Mouse (Mus musculus) ES-Bruce4 (cell line): ENCODE measurements at regions not wholly inside any gene's neighbourhood (a gene's known extent, or its start where the extent isn't known, plus 50 kb on each side); places are given as distances from the start of the nearest gene placed in this dataset.

ENCODE experiments used
- H3K27ac ChIP-seq: 2 replicates; pipeline ENCODE4 v1.5.1; 2012; ENCODE audit warnings: low read length, inconsistent platforms; ENCODE audit not compliant: insufficient read depth
- H3K27me3 ChIP-seq: 2 replicates; pipeline ENCODE4 v1.6.1; 2012; ENCODE audit warnings: mild to moderate bottlenecking, low read length, inconsistent platforms; ENCODE audit not compliant: control insufficient read depth, poor library complexity, insufficient read depth, severe bottlenecking
- H3K36me3 ChIP-seq: 2 replicates; pipeline ENCODE4 v1.6.1; 2012; ENCODE audit warnings: inconsistent platforms, mild to moderate bottlenecking, low read length, moderate library complexity; ENCODE audit not compliant: control insufficient read depth, poor library complexity, insufficient read depth, severe bottlenecking
- H3K4me1 ChIP-seq: one replicate; pipeline ENCODE4 v1.8.1; 2011; ENCODE audit warnings: low read length; ENCODE audit not compliant: control insufficient read depth, insufficient read depth
- H3K4me3 ChIP-seq: 2 replicates; pipeline ENCODE4 v1.5.1; 2011; ENCODE audit warnings: low read depth, mild to moderate bottlenecking, low read length
- H3K9ac ChIP-seq: 2 replicates; pipeline ENCODE4 v1.6.1; 2012; ENCODE audit warnings: low read depth, mild to moderate bottlenecking, inconsistent platforms; ENCODE audit not compliant: poor library complexity, severe bottlenecking
- H3K9me3 ChIP-seq: replicated peaks from 2 replicates; pipeline ENCODE4 v1.6.1; 2012; ENCODE audit warnings: mild to moderate bottlenecking, low read length, inconsistent platforms; ENCODE audit not compliant: control insufficient read depth, poor library complexity, insufficient read depth, severe bottlenecking
- CTCF ChIP-seq: IDR thresholded peaks from one replicate; pipeline ENCODE4 v1.8.1; 2011; ENCODE audit warnings: low read depth, low read length
- EP300 ChIP-seq: IDR thresholded peaks from 2 replicates; pipeline ENCODE4 v1.6.1; 2011; ENCODE audit warnings: low read depth, low read length; ENCODE audit not compliant: insufficient read depth
- POLR2A ChIP-seq: IDR thresholded peaks from one replicate; pipeline ENCODE4 v1.8.1; 2011; ENCODE audit warnings: low read length; ENCODE audit not compliant: insufficient read depth

DNA sequence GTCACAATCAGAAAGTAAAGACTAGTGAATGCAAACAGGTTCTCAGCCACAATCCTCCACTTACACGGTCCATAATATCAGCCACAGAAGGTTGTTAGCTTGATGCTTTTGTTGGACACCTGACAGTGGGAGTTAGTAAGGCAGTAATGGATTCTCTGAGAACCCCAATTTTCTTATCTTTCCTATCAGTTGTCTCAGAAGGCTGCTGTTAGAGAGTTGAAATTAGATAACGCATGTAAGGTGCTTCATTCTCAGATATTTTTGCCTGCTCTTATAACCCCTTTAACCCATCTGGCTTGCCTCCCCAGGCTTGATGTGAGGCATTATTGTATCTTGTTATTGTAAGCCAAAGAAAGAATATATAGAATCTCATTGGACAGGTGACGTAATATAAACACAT lies 63.0 kb upstream of the Ube2e3 start:
- H3K4me3 ChIP-seq, result no peak overlapping the region
- no peak overlapping the region for H3K9ac ChIP-seq
- TF ChIP-seq POLR2A, result no peak
- no peak for TF ChIP-seq EP300
- TF ChIP-seq CTCF, result no peak
- no peaks in the 10 kb centered on the region for H3K36me3 ChIP-seq
- no peaks in the 10 kb centered on the region for H3K9me3 ChIP-seq
- no peaks in the 10 kb centered on the region for H3K27me3 ChIP-seq
- no peaks in the 10 kb centered on the region for H3K4me1 ChIP-seq
- no peak overlapping the region for H3K27ac ChIP-seq

DNA sequence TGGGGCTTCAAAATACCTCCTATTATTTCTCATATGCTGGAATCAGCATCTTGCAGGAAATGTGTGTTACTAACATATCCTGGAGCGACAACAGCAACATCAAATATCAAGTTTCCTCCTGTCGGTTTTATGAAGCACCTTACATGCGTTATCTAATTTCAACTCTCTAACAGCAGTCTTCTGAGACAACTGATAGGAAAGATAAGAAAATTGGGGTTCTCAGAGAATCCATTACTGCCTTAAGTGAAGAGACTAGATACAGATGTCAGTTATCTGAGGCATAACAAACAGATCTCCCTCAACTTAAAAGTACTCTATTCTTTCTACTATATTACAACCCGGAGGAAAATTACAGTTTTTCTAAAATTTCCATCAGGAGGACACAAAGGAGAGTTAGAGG lies 64.4 kb upstream of the Ube2e3 start:
- H3K27me3 ChIP-seq, result no peaks in the 10 kb centered on the region

DNA sequence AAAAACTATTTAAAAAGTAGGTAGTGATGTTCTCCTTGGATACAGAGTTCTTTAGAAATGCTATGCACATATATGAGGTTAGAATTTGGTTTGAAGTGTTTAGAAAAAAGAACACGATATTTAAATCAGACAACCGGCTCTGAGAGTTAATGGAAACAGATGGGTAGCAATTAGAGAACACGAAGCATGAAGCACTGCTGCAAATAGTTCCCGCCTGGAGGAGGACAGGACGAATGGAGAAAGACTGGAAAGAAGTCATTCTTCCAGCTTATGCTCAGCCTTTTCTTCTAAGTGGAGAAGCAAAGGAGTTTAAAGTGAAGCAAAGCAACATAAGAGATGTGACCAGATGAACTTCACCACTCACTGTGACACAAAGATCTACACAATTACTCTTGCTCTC lies 72.5 kb upstream of the Ube2e3 start:
- TF ChIP-seq EP300 (no peak), CTCF (no peak), POLR2A (no peak)
- no peaks in the 10 kb centered on the region for H3K36me3 ChIP-seq
- no peak overlapping the region for H3K4me3 ChIP-seq
- no peaks in the 10 kb centered on the region for H3K9me3 ChIP-seq
- H3K9ac ChIP-seq, result no peak overlapping the region
- no peaks in the 10 kb centered on the region for H3K27me3 ChIP-seq
- no peak overlapping the region for H3K27ac ChIP-seq
- no peaks in the 10 kb centered on the region for H3K4me1 ChIP-seq

More for the DNA sequence above, 64.4 kb upstream of the Ube2e3 start:
- Histone ChIP-seq H3K4me3 (no peak overlapping the region), H3K36me3 (no peaks in the 10 kb centered on the region), H3K9ac (no peak overlapping the region), H3K27ac (no peak overlapping the region), H3K4me1 (no peaks in the 10 kb centered on the region), H3K9me3 (no peaks in the 10 kb centered on the region)
- TF ChIP-seq POLR2A, result no peak
- TF ChIP-seq EP300, result no peak
- TF ChIP-seq CTCF, result no peak

- Histone ChIP-seq H3K27me3 (no peaks in the 10 kb centered on the region), H3K27ac (no peak overlapping the region), H3K4me3 (no peak overlapping the region), H3K4me1 (no peaks in the 10 kb centered on the region), H3K9ac (no peak overlapping the region), H3K9me3 (no peaks in the 10 kb centered on the region), H3K36me3 (no peaks in the 10 kb centered on the region)
- TF ChIP-seq EP300 (no peak), POLR2A (no peak)
Observed at GRCm38 (mm10) chr2:78794734-78795133, 73.2 kb upstream of the Ube2e3 start.

GRCm38 (mm10) chr2:78789124-78789523 lies 78.8 kb upstream of the Ube2e3 start:
- no peaks in the 10 kb centered on the region for H3K4me1 ChIP-seq
- no peaks in the 10 kb centered on the region for H3K36me3 ChIP-seq
- no peaks in the 10 kb centered on the region for H3K27me3 ChIP-seq
- H3K9ac ChIP-seq, result no peak overlapping the region
- H3K9me3 ChIP-seq, result no peaks in the 10 kb centered on the region
- no peak overlapping the region for H3K4me3 ChIP-seq
- no peak overlapping the region for H3K27ac ChIP-seq
- TF ChIP-seq POLR2A, result no peak
- TF ChIP-seq EP300, result no peak

DNA sequence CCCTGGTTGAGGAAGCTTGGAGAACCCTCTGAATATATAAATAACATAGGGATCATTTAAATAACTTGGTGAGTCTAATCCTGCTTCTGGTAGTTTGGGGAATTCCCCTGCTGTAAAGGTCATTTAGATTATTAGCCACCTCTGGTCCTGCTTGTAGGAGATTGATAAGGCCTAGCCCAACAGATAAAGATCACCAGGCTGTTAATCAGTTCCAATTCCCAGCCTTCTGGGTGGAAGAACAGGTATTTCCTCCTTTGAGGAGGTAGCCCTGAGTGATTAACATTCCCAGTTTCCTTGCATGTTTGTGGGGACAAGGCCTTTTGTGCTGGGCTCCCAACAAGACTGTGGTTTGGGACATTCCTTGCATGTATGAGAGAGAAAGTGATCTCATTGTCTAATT lies 79.7 kb upstream of the Ube2e3 start:
- H3K27me3 ChIP-seq, result no peaks in the 10 kb centered on the region
- no peaks in the 10 kb centered on the region for H3K4me1 ChIP-seq
- no peak overlapping the region for H3K4me3 ChIP-seq
- H3K36me3 ChIP-seq, result no peaks in the 10 kb centered on the region
- H3K9me3 ChIP-seq, result no peaks in the 10 kb centered on the region
- TF ChIP-seq EP300 (no peak), POLR2A (no peak), CTCF (no peak)
- no peak overlapping the region for H3K27ac ChIP-seq
- no peak overlapping the region for H3K9ac ChIP-seq

- no peak overlapping the region for H3K9ac ChIP-seq
- H3K27ac ChIP-seq, result no peak overlapping the region
- H3K36me3 ChIP-seq, result no peaks in the 10 kb centered on the region
- H3K27me3 ChIP-seq, result no peaks in the 10 kb centered on the region
- H3K4me3 ChIP-seq, result no peak overlapping the region
- H3K4me1 ChIP-seq, result no peaks in the 10 kb centered on the region
- no peaks in the 10 kb centered on the region for H3K9me3 ChIP-seq
- TF ChIP-seq EP300, result no peak
- TF ChIP-seq CTCF, result no peak
- no peak for TF ChIP-seq POLR2A
Observed at GRCm38 (mm10) chr2:78779949-78780348, 88.0 kb upstream of the Ube2e3 start.
